Mouse (Mus musculus) brain, embryonic 14.5 days (tissue): ENCODE measurements at regions not wholly inside any gene's neighbourhood (a gene's known extent, or its start where the extent isn't known, plus 50 kb on each side); places are given as distances from the start of the nearest gene placed in this dataset.

Experiments
- CTCF ChIP-seq: fragments of 200-500 bp; IDR thresholded peaks from 2 replicates; pipeline ENCODE4 v1.5.1; 2012; ENCODE audit warnings: inconsistent platforms, mild to moderate bottlenecking, moderate library complexity, borderline replicate concordance; ENCODE audit not compliant: insufficient read depth, insufficient read length; ENCODE audit errors: extremely low read depth
- POLR2A ChIP-seq: fragments of 200-500 bp; IDR thresholded peaks from 2 replicates; pipeline ENCODE4 v1.6.1; 2012; ENCODE audit warnings: mild to moderate bottlenecking, inconsistent platforms, borderline replicate concordance; ENCODE audit not compliant: poor library complexity, insufficient read depth, insufficient read length, severe bottlenecking; ENCODE audit errors: extremely low read depth

DNA sequence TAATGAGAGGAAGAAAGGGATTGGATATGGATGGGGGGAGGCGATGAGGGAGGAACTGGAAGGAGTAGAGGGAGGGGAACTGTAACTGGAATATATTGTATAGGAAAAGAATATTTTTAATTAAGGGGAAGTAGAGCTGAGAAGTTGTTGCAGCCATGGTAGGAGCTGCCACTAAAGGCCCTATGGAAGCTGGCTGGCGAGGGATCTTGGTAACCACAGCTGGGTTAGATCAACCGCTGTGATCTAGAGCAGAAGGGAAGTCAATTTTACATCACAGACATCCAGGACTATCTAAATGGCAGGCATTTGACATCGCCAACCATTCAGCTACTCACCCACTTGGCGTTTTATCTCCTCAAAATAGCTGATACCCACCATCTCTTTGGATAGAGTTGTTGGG lies 168.8 kb upstream of the Ap5m1 start:
- TF ChIP-seq POLR2A (no peak), CTCF (no peak)
